Mouse (Mus musculus) T-cell, adult 2 months (primary cell): ENCODE results near the gene AC134908.4.

Experiments
- DNase-seq: peaks from one replicate; pipeline ENCODE4 v3.0.0; 2022; ENCODE audit warnings: low spot score

Gene AC134908.4

GRCm38 (mm10) chr17:25831451-25832281 is 36.2 kb upstream of the AC134908.4 start:
- DNase-seq, result no peak

GRCm38 (mm10) chr17:25830806-25831431 is 35.5 kb upstream of the AC134908.4 start:
- no peak for DNase-seq

- no peak for DNase-seq
Measured at GRCm38 (mm10) chr17:25830200-25830753, 34.8 kb upstream of the AC134908.4 start.

GRCm38 (mm10) chr17:25829558-25830017 is 34.1 kb upstream of the AC134908.4 start:
- DNase-seq, result no peak

- peak; percentile 73 for DNase-seq
Measured at GRCm38 (mm10) chr17:25828712-25829557, 33.5 kb upstream of the AC134908.4 start, which contains the start of gene Jmjd8. TSS of gene Jmjd8 (plus strand) at chr17:25828867.

- DNase-seq, result no peak
Measured at GRCm38 (mm10) chr17:25828223-25828594, 32.8 kb upstream of the AC134908.4 start.

GRCm38 (mm10) chr17:25827546-25828222 is 32.2 kb upstream of the AC134908.4 start:
- no peak for DNase-seq

GRCm38 (mm10) chr17:25827011-25827410 is 31.6 kb upstream of the AC134908.4 start:
- DNase-seq, result no peak

- DNase-seq, result no peak
Measured at GRCm38 (mm10) chr17:25825984-25826570, 30.6 kb upstream of the AC134908.4 start.

GRCm38 (mm10) chr17:25825311-25825710 is 29.9 kb upstream of the AC134908.4 start:
- no peak for DNase-seq

GRCm38 (mm10) chr17:25824362-25825142 is 29.1 kb upstream of the AC134908.4 start:
- no peak for DNase-seq

GRCm38 (mm10) chr17:25823452-25823851 is 28.0 kb upstream of the AC134908.4 start, which contains the start of gene Wdr24:
TSS of gene Wdr24 (plus strand) at chr17:25823627.
- DNase-seq, result peak; percentile 82

GRCm38 (mm10) chr17:25818851-25819780 is 23.7 kb upstream of the AC134908.4 start:
- DNase-seq, result no peak

GRCm38 (mm10) chr17:25817662-25818061 is 22.2 kb upstream of the AC134908.4 start:
- DNase-seq, result no peak

- peak; percentile 69 for DNase-seq
Measured at GRCm38 (mm10) chr17:25813471-25813870, 18.0 kb upstream of the AC134908.4 start.

GRCm38 (mm10) chr17:25810890-25811289 is 15.4 kb upstream of the AC134908.4 start:
- no peak for DNase-seq

- no peak for DNase-seq
Measured at GRCm38 (mm10) chr17:25809606-25810340, 14.3 kb upstream of the AC134908.4 start.
